Mouse (Mus musculus) forebrain, embryonic 15.5 days (tissue): Measurements from ENCODE around the gene Slc25a42. TPM values are rescaled to one million over a fixed set of nuclear protein-coding genes. Genes with fewer than 3 reads are reported as not detected.

Experiments used
- ATAC-seq: fragments of 200-750 bp; cut with Nextera tagmentation; replicated peaks from 2 replicates; pipeline ENCODE4 v1.8.0; 2017; ENCODE audit warnings: mild to moderate bottlenecking, moderate TSS enrichment, moderate library complexity
- H3K27ac ChIP-seq: fragments of 300-500 bp; sonication (generic); replicated peaks from 2 replicates; pipeline ENCODE4 v1.5.1; 2015; ENCODE audit warnings: mild to moderate bottlenecking, inconsistent platforms
- H3K27me3 ChIP-seq: fragments of 300-500 bp; sonication (generic); 2 replicates; pipeline ENCODE4 v1.6.1; 2015; ENCODE audit warnings: inconsistent platforms
- H3K36me3 ChIP-seq: fragments of 300-500 bp; sonication (generic); 2 replicates; pipeline ENCODE4 v1.6.1; 2015; ENCODE audit warnings: mild to moderate bottlenecking, inconsistent platforms
- H3K4me1 ChIP-seq: fragments of 300-500 bp; sonication (generic); 2 replicates; pipeline ENCODE4 v1.6.1; 2015; ENCODE audit warnings: inconsistent platforms
- H3K4me2 ChIP-seq: fragments of 300-500 bp; sonication (generic); replicated peaks from 2 replicates; pipeline ENCODE4 v1.6.1; 2015; ENCODE audit warnings: mild to moderate bottlenecking, inconsistent platforms
- H3K4me3 ChIP-seq: fragments of 300-500 bp; sonication (generic); 2 replicates; pipeline ENCODE4 v1.5.1; 2015; ENCODE audit warnings: mild to moderate bottlenecking, inconsistent platforms
- H3K9ac ChIP-seq: fragments of 300-500 bp; sonication (generic); replicated peaks from 2 replicates; pipeline ENCODE4 v1.6.1; 2015; ENCODE audit warnings: mild to moderate bottlenecking, inconsistent platforms
- H3K9me3 ChIP-seq: fragments of 300-500 bp; sonication (generic); 2 replicates; pipeline ENCODE4 v1.6.1; 2016; ENCODE audit warnings: inconsistent platforms
- WGBS: fragments of 180-500 bp; shearing (Covaris S2); methylation state at CpG from one replicate; pipeline ENCODE4 v1.1.7; 2015; ENCODE audit warnings: mixed read lengths; 5-methylcytosine and 5-hydroxymethylcytosine counted together
- polyA plus RNA-seq: library from polyadenylated mRNA; unstranded; fragments of >200 nt; fragmentation: Nextera tagmentation; extraction: Ambion mirVana; gene quantifications from 2 replicates; pipeline ENCODE4 v1.2.1, GENCODE M21; 2015

Gene Slc25a42
- 3.8 and 4.4 TPM in 2 replicates for polyA plus RNA-seq

- peak; percentile 99 for ATAC-seq
- WGBS, result under 1% methylated on average over 66 of the region's 66 CpGs
- peak within 1 kb of the TSS; percentile 69 for H3K9ac ChIP-seq
- peaks cover 14% of the 10 kb centered on the region for H3K27me3 ChIP-seq
- H3K4me2 ChIP-seq, result peak within 1 kb of the TSS; percentile 96
- H3K4me1 ChIP-seq, result peaks cover 17% of the 10 kb centered on the region
- H3K36me3 ChIP-seq, result no peaks in the 10 kb centered on the region
- H3K9me3 ChIP-seq, result no peaks in the 10 kb centered on the region
- peak within 1 kb of the TSS; percentile 70 for H3K27ac ChIP-seq
- peak within 1 kb of the TSS; percentile 62 for H3K4me3 ChIP-seq
These were observed at the start of gene Slc25a42 for GRCm38 (mm10) chr8:70212112-70213055. Gene Slc25a42, minus strand, starts transcription at chr8:70212305.

- Histone ChIP-seq H3K4me3 (no peak overlapping the region), H3K4me1 (no peaks in the 10 kb centered on the region), H3K36me3 (peaks cover 96% of the 10 kb centered on the region), H3K9ac (no peak overlapping the region), H3K27ac (no peak overlapping the region), H3K27me3 (no peaks in the 10 kb centered on the region), H3K4me2 (no peak overlapping the region), H3K9me3 (no peaks in the 10 kb centered on the region)
- ATAC-seq, result no peak
- WGBS, result 89% methylated on average over 2 of the region's 2 CpGs
These were observed 46.9 kb upstream of the Slc25a42 start for GRCm38 (mm10) chr8:70259043-70259442.

DNA sequence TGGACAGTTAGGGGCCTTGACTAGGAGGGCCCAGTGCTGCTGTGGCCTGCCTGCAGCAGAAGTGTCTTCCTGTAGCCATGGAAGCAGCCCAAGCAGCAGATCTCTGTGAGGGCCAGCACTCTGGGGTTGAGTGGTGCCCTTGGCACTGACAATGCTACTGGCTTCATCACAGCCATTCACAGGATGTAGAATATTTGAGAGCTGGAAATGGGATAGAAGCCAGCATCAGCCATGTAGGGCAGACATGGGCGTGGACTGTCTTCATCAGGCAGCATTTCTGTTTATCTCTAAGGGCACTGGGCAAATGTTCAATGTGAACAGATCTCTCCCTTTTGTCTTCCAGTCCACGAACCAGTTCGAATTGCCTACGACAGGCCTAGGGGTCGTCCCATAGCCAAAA lies 46.5 kb upstream of the Slc25a42 start:
- no peak overlapping the region for H3K4me2 ChIP-seq
- WGBS, result 91% methylated on average over 5 of the region's 5 CpGs
- no peaks in the 10 kb centered on the region for H3K9me3 ChIP-seq
- H3K4me3 ChIP-seq, result no peak overlapping the region
- H3K9ac ChIP-seq, result no peak overlapping the region
- H3K36me3 ChIP-seq, result peaks cover 96% of the 10 kb centered on the region
- no peak overlapping the region for H3K27ac ChIP-seq
- no peaks in the 10 kb centered on the region for H3K27me3 ChIP-seq
- no peaks in the 10 kb centered on the region for H3K4me1 ChIP-seq
- ATAC-seq, result no peak

GRCm38 (mm10) chr8:70257456-70257855 lies 45.4 kb upstream of the Slc25a42 start:
- Histone ChIP-seq H3K27me3 (no peaks in the 10 kb centered on the region), H3K27ac (no peak overlapping the region), H3K9me3 (no peaks in the 10 kb centered on the region), H3K4me1 (no peaks in the 10 kb centered on the region), H3K36me3 (peaks cover 98% of the 10 kb centered on the region), H3K9ac (no peak overlapping the region), H3K4me3 (no peak overlapping the region), H3K4me2 (no peak overlapping the region)
- no peak for ATAC-seq
- 90% methylated on average over 3 of the region's 3 CpGs for WGBS

GRCm38 (mm10) chr8:70254628-70255027 lies 42.5 kb upstream of the Slc25a42 start:
- no peak overlapping the region for H3K27ac ChIP-seq
- no peaks in the 10 kb centered on the region for H3K9me3 ChIP-seq
- peaks cover 97% of the 10 kb centered on the region for H3K36me3 ChIP-seq
- H3K4me1 ChIP-seq, result no peaks in the 10 kb centered on the region
- H3K4me3 ChIP-seq, result no peak overlapping the region
- no peak overlapping the region for H3K4me2 ChIP-seq
- H3K27me3 ChIP-seq, result no peaks in the 10 kb centered on the region
- ATAC-seq, result no peak
- no peak overlapping the region for H3K9ac ChIP-seq
- WGBS, result 85% methylated on average over 1 of the region's 1 CpGs

DNA sequence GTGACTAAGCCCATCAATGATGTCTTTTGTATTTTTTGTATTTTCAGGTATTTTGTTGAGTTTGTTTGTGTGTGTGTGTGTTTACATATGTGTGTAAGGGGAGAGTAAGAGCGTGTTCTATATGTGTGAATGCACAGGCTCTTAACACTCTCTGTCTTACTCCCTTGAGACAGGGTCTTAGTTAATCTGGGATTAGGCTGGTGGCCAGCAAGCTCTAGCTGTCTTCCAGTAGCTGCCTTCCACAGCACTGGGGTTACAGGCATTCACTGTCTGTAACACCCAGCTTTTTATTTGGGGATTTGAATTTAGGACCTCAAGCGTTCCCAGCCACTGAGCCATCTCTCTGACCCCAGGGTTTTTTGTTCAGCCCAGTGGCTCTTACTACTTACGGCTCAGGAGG lies 35.7 kb upstream of the Slc25a42 start:
- Histone ChIP-seq H3K4me2 (no peak overlapping the region), H3K27ac (no peak overlapping the region), H3K4me1 (peaks cover 14% of the 10 kb centered on the region), H3K9me3 (no peaks in the 10 kb centered on the region), H3K36me3 (peaks cover 83% of the 10 kb centered on the region), H3K27me3 (no peaks in the 10 kb centered on the region), H3K4me3 (no peak overlapping the region), H3K9ac (no peak overlapping the region)
- no peak for ATAC-seq
- 80% methylated on average over 3 of the region's 3 CpGs for WGBS

DNA sequence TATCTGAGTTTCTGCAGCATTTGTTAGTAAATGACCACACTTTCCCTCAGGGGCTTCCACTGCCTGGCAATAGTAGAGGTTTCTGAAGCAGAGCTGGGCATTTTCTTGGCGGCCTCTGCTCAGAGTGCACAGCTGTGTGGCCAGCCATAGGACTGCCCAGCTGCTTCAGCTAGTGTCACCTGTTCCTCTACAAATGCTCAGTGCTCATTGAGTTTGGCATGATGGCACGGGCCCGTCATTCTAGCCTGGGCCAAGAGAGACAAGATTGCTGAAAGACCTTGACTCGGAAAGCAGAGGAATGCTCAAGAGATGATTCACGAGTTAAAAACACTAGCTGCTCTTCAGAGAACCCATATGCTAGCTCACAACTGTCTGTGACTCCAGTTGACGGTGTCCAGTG lies 34.5 kb upstream of the Slc25a42 start:
- Histone ChIP-seq H3K9me3 (no peaks in the 10 kb centered on the region), H3K27me3 (no peaks in the 10 kb centered on the region), H3K4me3 (no peak overlapping the region), H3K27ac (no peak overlapping the region), H3K9ac (no peak overlapping the region), H3K4me1 (peaks cover 14% of the 10 kb centered on the region), H3K36me3 (peaks cover 82% of the 10 kb centered on the region), H3K4me2 (no peak overlapping the region)
- 96% methylated on average over 6 of the region's 6 CpGs for WGBS
- ATAC-seq, result no peak

DNA sequence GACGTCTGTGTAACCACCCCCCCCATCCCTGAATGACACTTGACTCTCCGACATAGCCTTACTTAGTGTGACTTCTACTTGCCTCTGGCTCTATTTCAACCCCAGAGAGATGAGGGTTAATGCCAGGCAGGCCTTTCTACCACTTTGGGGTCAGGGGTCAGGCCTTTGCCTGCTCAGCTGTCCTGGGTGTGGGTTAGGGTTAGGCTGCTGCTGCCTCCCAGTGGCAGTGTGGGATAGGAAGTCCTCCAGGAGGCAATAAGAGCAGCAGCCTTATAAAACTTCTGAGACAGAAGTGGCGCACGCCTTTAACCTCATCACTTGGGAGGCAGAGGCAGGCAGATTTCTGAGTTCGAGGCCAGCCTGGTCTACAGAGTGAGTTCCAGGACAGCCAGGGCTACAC lies 28.5 kb upstream of the Slc25a42 start:
- Histone ChIP-seq H3K4me3 (no peak overlapping the region), H3K4me2 (no peak overlapping the region), H3K27ac (no peak overlapping the region), H3K27me3 (no peaks in the 10 kb centered on the region), H3K36me3 (peaks cover 82% of the 10 kb centered on the region), H3K4me1 (peaks cover 34% of the 10 kb centered on the region), H3K9me3 (no peaks in the 10 kb centered on the region), H3K9ac (no peak overlapping the region)
- ATAC-seq, result no peak
- WGBS, result 92% methylated on average over 5 of the region's 5 CpGs

DNA sequence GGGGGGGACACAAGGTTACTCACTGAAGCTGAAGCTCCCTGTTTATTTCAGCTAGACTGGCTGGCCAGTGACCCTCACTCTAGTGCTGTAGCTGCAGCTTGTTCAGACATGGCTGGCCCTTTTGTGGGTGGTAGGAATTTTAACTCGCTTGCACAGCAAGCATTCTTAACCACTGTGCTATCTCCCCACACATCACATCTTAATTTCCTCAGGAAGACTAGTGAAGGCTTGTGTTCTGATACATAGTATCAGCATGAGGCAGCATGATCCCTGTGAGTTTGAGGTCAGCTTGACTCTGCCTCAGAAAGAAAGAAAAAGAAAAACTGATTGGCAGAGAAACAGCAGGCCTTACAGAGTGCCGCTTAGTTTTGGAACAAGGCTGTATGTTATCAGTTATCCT lies 25.7 kb upstream of the Slc25a42 start:
- H3K9me3 ChIP-seq, result no peaks in the 10 kb centered on the region
- no peak overlapping the region for H3K4me3 ChIP-seq
- peaks cover 37% of the 10 kb centered on the region for H3K4me1 ChIP-seq
- no peak for ATAC-seq
- H3K4me2 ChIP-seq, result no peak overlapping the region
- H3K27me3 ChIP-seq, result no peaks in the 10 kb centered on the region
- 92% methylated on average over 2 of the region's 2 CpGs for WGBS
- H3K36me3 ChIP-seq, result peaks cover 64% of the 10 kb centered on the region
- no peak overlapping the region for H3K27ac ChIP-seq
- no peak overlapping the region for H3K9ac ChIP-seq

DNA sequence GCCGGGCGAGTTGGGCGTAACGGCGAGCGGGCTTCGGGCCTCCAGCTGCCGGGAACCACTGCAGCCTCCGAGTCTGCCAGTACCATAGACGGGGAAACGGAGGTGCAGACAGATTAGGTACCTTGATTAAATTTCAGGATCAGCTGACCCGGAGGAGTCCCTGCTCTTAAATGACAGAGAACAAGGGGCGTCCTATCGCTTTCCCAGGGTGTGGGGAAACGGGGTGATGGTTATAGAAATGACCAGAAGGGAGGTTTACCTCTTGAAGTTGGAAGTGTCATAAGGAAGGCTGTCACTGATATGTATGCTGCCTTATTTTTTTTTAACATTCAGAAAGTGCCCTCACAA lies 22.6 kb upstream of the Slc25a42 start:
- no peak for ATAC-seq
- Histone ChIP-seq H3K27me3 (no peaks in the 10 kb centered on the region), H3K36me3 (peaks cover 52% of the 10 kb centered on the region), H3K4me3 (peak overlapping the region; percentile 96), H3K27ac (peak overlapping the region; percentile 94), H3K9ac (peak overlapping the region; percentile 96), H3K9me3 (no peaks in the 10 kb centered on the region), H3K4me2 (peak overlapping the region; percentile 61), H3K4me1 (peaks cover 43% of the 10 kb centered on the region)
- WGBS, result under 1% methylated on average over 15 of the region's 15 CpGs

GRCm38 (mm10) chr8:70234080-70234780 lies 22.1 kb upstream of the Slc25a42 start, which contains the start of the genes Sugp2 and Armc6:
Gene Sugp2, plus strand, starts transcription at chr8:70234226.
Gene Armc6, minus strand, starts transcription at chr8:70234466.
- peak within 1 kb of the TSS; percentile 96 for H3K9ac ChIP-seq
- no peaks in the 10 kb centered on the region for H3K27me3 ChIP-seq
- ATAC-seq, result peak; percentile 97
- peak within 1 kb of the TSS; percentile 96 for H3K4me3 ChIP-seq
- H3K27ac ChIP-seq, result peak within 1 kb of the TSS; percentile 94
- H3K4me1 ChIP-seq, result peaks cover 43% of the 10 kb centered on the region
- peaks cover 54% of the 10 kb centered on the region for H3K36me3 ChIP-seq
- H3K9me3 ChIP-seq, result no peaks in the 10 kb centered on the region
- peak within 1 kb of the TSS; percentile 66 for H3K4me2 ChIP-seq
- WGBS, result under 1% methylated on average over 67 of the region's 67 CpGs

DNA sequence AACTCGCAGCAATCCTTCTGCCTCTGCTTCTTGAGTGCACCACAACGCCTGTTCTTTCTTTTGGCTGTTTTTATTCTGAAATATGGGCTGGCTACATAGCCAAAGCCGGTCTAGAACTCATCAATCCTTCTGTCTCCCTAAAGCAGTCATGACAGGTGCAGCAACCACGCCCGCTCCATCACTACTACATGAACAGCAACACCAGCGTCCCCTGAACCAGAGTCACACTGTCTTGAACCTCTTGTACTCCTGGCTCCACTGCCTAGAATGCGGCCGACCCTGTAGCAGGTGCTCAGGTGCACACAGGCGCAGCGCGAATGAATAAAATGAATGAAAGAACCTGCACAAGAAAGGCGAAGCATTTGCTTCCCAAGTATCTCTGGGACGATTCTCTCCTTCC lies 21.5 kb upstream of the Slc25a42 start:
- peak overlapping the region; percentile 96 for H3K4me3 ChIP-seq
- H3K27me3 ChIP-seq, result no peaks in the 10 kb centered on the region
- peak overlapping the region; percentile 66 for H3K4me2 ChIP-seq
- 5% methylated on average over 13 of the region's 13 CpGs for WGBS
- peak overlapping the region; percentile 96 for H3K9ac ChIP-seq
- peaks cover 43% of the 10 kb centered on the region for H3K4me1 ChIP-seq
- no peaks in the 10 kb centered on the region for H3K9me3 ChIP-seq
- H3K27ac ChIP-seq, result peak overlapping the region; percentile 94
- H3K36me3 ChIP-seq, result peaks cover 54% of the 10 kb centered on the region
- peak; percentile 32; the same call in 1 of the 2 replicates for ATAC-seq
